ENCODE assay signal across 19 mouse cellular contexts in the genomic region with DNA sequence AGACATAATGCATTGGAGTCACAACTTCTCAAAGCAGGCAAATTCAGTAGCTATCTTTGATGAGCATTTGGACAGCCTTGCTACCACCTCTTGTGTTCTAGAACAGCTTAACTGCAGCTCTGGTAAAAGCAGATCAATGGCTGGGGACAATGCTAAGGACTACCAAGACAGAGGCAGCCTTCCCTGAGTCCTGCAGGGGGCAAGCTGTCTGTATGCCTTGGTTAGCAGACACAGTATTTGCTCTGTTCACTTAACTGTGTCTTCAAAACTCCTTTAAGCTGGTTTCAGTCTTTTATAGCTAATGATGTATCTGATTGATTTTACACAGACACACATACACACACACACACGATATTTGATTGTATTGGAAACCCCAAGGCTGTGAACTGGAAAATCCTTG.
DNase-seq lines count a peak whose midpoint lies in the region; ATAC-seq and TF ChIP-seq lines count a peak whose summit lies in the region.
"Had no signal": no experiment of that assay in that cellular context is flagged by ENCODE, and none has a peak within 500 bp of the region (broad histone marks: within the 10 kb centered on the region; RNA-seq: fewer than 3 reads in every experiment).

No protein-coding gene starts in this region.

- H3K27me3 ChIP-seq in hindbrain, postnatal 0 days (ENCODE audit: insufficient read depth, low read length), result no peaks in the 10 kb centered on the region
- no peaks in the 10 kb centered on the region for H3K27me3 ChIP-seq in hindbrain, embryonic 10.5 days (ENCODE audit: insufficient read depth, poor library complexity, severe bottlenecking)
- H3K27me3 ChIP-seq in lung, embryonic 16.5 days (ENCODE audit: control insufficient read depth, insufficient read depth, low read depth, low read length), result no peaks in the 10 kb centered on the region
- no peaks in the 10 kb centered on the region for H3K27me3 ChIP-seq in myocyte (ENCODE audit: control insufficient read depth, insufficient read depth, insufficient read length)
- H3K27me3 ChIP-seq: heart, embryonic 15.5 days; hindbrain, embryonic 15.5 days; kidney, embryonic 15.5 days; liver, embryonic 13.5 days; neural tube, embryonic 13.5 days had no signal

- no peak overlapping the region for H3K27ac ChIP-seq in hindbrain, postnatal 0 days
- H3K27ac ChIP-seq in hindbrain, embryonic 10.5 days, result no peak overlapping the region
- H3K27ac ChIP-seq in lung, embryonic 16.5 days (ENCODE audit: low read length), result no peak overlapping the region
- H3K27ac ChIP-seq: heart, embryonic 15.5 days; hindbrain, embryonic 15.5 days; kidney, embryonic 15.5 days; liver, embryonic 13.5 days; neural tube, embryonic 13.5 days had no signal

- DNase-seq in hindbrain, postnatal 0 days (ENCODE audit: low spot score), result peak; percentile 23
- DNase-seq in hindbrain, embryonic 10.5 days (ENCODE audit: low spot score), result no peak
- no peak for DNase-seq in lung, postnatal 25 days (ENCODE audit: low spot score)
- no peak for DNase-seq in brain, embryonic 14.5 days (ENCODE audit: low read depth)
- DNase-seq in left cerebral cortex, adult 11 months (ENCODE audit: low spot score), result no peak
- no peak for DNase-seq in spleen, postnatal 10 days (ENCODE audit: low spot score in 2 of 2)
- DNase-seq: adrenal gland, adult 8-10 months; cerebellum, adult 11-12 months; cerebellum, postnatal 25 days; liver, embryonic 13.5 days; right cerebral cortex, postnatal 14 days; thymus, postnatal 4 days had no signal

- H3K36me3 ChIP-seq in hindbrain, postnatal 0 days (ENCODE audit: insufficient read depth, low read length), result no peaks in the 10 kb centered on the region
- peaks cover 20% of the 10 kb centered on the region for H3K36me3 ChIP-seq in hindbrain, embryonic 10.5 days
- peaks cover 4% of the 10 kb centered on the region for H3K36me3 ChIP-seq in lung, embryonic 16.5 days (ENCODE audit: control insufficient read depth, insufficient read depth, low read length)
- H3K36me3 ChIP-seq in myocyte (ENCODE audit: control insufficient read depth, insufficient read depth), result peaks cover 8% of the 10 kb centered on the region
- H3K36me3 ChIP-seq: hindbrain, embryonic 15.5 days; neural tube, embryonic 13.5 days had no signal

- H3K9ac ChIP-seq in hindbrain, postnatal 0 days (replicated peaks; ENCODE audit: low read length), result no peak overlapping the region
- no peak overlapping the region for H3K9ac ChIP-seq in lung, embryonic 16.5 days (ENCODE audit: low read length)
- H3K9ac ChIP-seq: heart, embryonic 15.5 days; hindbrain, embryonic 15.5 days; kidney, embryonic 15.5 days; liver, embryonic 13.5 days; neural tube, embryonic 13.5 days had no signal

- 22% methylated on average over 1 of the region's 1 CpGs for WGBS in hindbrain, postnatal 0 days
- 51% methylated on average over 1 of the region's 1 CpGs for WGBS in hindbrain, embryonic 10.5 days
- WGBS in lung, embryonic 16.5 days, result 80% methylated on average over 1 of the region's 1 CpGs

- H3K4me2 ChIP-seq in hindbrain, postnatal 0 days (ENCODE audit: low read depth, low read length), result no peak overlapping the region
- H3K4me2 ChIP-seq in lung, embryonic 16.5 days (ENCODE audit: low read depth, low read length), result no peak overlapping the region
- H3K4me2 ChIP-seq in myocyte (ENCODE audit: low read depth), result peak overlapping the region; percentile 2
- H3K4me2 ChIP-seq: heart, embryonic 15.5 days; hindbrain, embryonic 15.5 days; kidney, embryonic 15.5 days; liver, embryonic 13.5 days; neural tube, embryonic 13.5 days had no signal

- 0 out of 2 replicates have a peak, but pooled peaks cover 2% of the 10 kb centered on the region for H3K4me1 ChIP-seq in hindbrain, postnatal 0 days (ENCODE audit: insufficient read depth, low read length)
- H3K4me1 ChIP-seq in hindbrain, embryonic 10.5 days (replicated peaks), result peaks cover 15% of the 10 kb centered on the region
- H3K4me1 ChIP-seq in lung, embryonic 16.5 days (replicated peaks; ENCODE audit: control insufficient read depth, insufficient read depth, low read length), result no peaks in the 10 kb centered on the region
- H3K4me1 ChIP-seq: heart, embryonic 15.5 days; hindbrain, embryonic 15.5 days; kidney, embryonic 15.5 days; liver, embryonic 13.5 days had no signal

- TF ChIP-seq CTCF in hindbrain, postnatal 0 days (IDR thresholded peaks at IDR 0.05; ENCODE audit: low read depth), result peak; percentile 55
- TF ChIP-seq CTCF in brain, embryonic 14.5 days (IDR thresholded peaks at IDR 0.05; ENCODE audit: borderline replicate concordance, extremely low read depth, insufficient read depth, insufficient read length), result peak; percentile 15; the same call in 1 of the 2 replicates

- H3K79me2 ChIP-seq in myocyte (ENCODE audit: control insufficient read depth, insufficient read depth), result no peaks in the 10 kb centered on the region

- TF ChIP-seq POLR2A in brain, embryonic 14.5 days (IDR thresholded peaks at IDR 0.05; ENCODE audit: borderline replicate concordance, extremely low read depth, insufficient read depth, insufficient read length, poor library complexity, severe bottlenecking), result no peak
- TF ChIP-seq POLR2A in myocyte (IDR thresholded peaks at IDR 0.05; ENCODE audit: insufficient read length, low read depth), result no peak

- no peak overlapping the region for H3ac ChIP-seq in myocyte (ENCODE audit: control insufficient read depth, insufficient read length)

- no peak overlapping the region for H3K4me3 ChIP-seq in hindbrain, postnatal 0 days (ENCODE audit: low read length)
- H3K4me3 ChIP-seq in hindbrain, embryonic 10.5 days, result no peak overlapping the region
- H3K4me3 ChIP-seq in lung, embryonic 16.5 days (ENCODE audit: low read length), result no peak overlapping the region
- H3K4me3 ChIP-seq in myocyte, result no peak overlapping the region
- H3K4me3 ChIP-seq: heart, embryonic 15.5 days; hindbrain, embryonic 15.5 days; kidney, embryonic 15.5 days; liver, embryonic 13.5 days; neural tube, embryonic 13.5 days had no signal

- no peaks in the 10 kb centered on the region for H3K9me3 ChIP-seq in hindbrain, postnatal 0 days (ENCODE audit: low read length)
- H3K9me3 ChIP-seq in hindbrain, embryonic 10.5 days, result no peaks in the 10 kb centered on the region
- H3K9me3 ChIP-seq in lung, embryonic 16.5 days (ENCODE audit: control insufficient read depth, low read length), result no peaks in the 10 kb centered on the region
- H3K9me3 ChIP-seq: heart, embryonic 15.5 days; hindbrain, embryonic 15.5 days; kidney, embryonic 15.5 days; liver, embryonic 13.5 days; neural tube, embryonic 13.5 days had no signal

- ATAC-seq in hindbrain, postnatal 0 days, result no peak
- ATAC-seq in lung, embryonic 16.5 days (ENCODE audit: low read depth), result peak; percentile 23; the same call in 1 of the 2 replicates
- ATAC-seq: forebrain, embryonic 16.5 days had no signal

TF ChIP-seq in myocyte, 11 proteins besides CTCF, POLR2A, EP300 and RAD21:
- TF ChIP-seq SRF (IDR thresholded peaks at IDR 0.05; ENCODE audit: control insufficient read depth, insufficient read length, low read depth), result no peak
- TF ChIP-seq TCF12 (IDR thresholded peaks at IDR 0.05; ENCODE audit: insufficient read depth, poor library complexity, severe bottlenecking), result no peak
- TF ChIP-seq REST (IDR thresholded peaks at IDR 0.05; ENCODE audit: insufficient read depth, insufficient read length), result no peak
- no peak for TF ChIP-seq POLR2AphosphoS2 (IDR thresholded peaks at IDR 0.05; ENCODE audit: insufficient read length, low read depth)
- TF ChIP-seq E2F4 (IDR thresholded peaks at IDR 0.05; ENCODE audit: insufficient read depth), result no peak
- TF ChIP-seq MYOG (IDR thresholded peaks at IDR 0.05; ENCODE audit: control insufficient read depth in 1 of 3, insufficient read depth in 1 of 3, insufficient read length in 2 of 3, low read depth in 2 of 3), result no peak
- no peak for TF ChIP-seq MYOD1 (IDR thresholded peaks at IDR 0.05; ENCODE audit: control insufficient read depth in 1 of 3, insufficient read length in 2 of 3, low read depth in 2 of 3)
- no peak for TF ChIP-seq CEBPB (IDR thresholded peaks at IDR 0.05; ENCODE audit: insufficient read depth, poor library complexity, severe bottlenecking)
- no peak for TF ChIP-seq USF1 (IDR thresholded peaks at IDR 0.05; ENCODE audit: low read depth)
